Mouse (Mus musculus) heart, postnatal 0 days (tissue): ENCODE data around the gene Topors.

Experiments
- CTCF ChIP-seq: IDR thresholded peaks from 2 replicates; pipeline ENCODE4 v1.5.1; 2016; ENCODE audit warnings: antibody characterized with exemption, control low read depth, low read depth
- EP300 ChIP-seq: IDR thresholded peaks from 2 replicates; pipeline ENCODE4 v1.6.1; 2016; ENCODE audit warnings: antibody characterized with exemption, low read depth

DNA sequence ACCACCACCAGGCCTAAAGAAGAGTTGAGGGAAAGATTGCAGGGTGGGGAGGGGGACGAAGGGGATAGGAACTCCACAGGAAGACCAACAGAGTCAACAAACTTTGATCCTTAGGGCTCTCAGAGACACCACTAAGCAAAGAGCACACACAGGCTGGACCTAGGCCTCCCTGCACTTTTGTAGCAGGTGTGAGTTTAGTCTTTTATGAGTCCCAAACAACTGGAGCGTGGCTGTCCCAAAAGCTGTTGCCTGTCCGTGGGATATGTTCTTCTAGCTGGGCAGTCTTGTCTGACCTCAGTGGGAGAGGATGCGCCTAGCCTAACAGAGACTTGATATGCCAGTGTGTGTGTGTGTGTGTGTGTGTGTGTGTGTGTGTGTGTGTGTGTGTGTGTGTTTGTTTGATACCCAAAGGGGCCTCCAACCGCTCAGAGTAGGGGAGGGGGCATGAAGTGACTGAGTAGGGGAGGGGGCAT is 29.3 kb downstream of the Topors start:
- TF ChIP-seq EP300 (no peak), CTCF (no peak)
